Mouse (Mus musculus) spleen, postnatal 4 days (tissue): ENCODE measurements around the gene Cbx7.
"Not testable (repeated sequence)": the region's sequence is repeated elsewhere in the genome, so short reads cannot be mapped to it uniquely, and the experiment has no call there.

Experiments used
- DNase-seq, 2 experiments: peaks; one replicate each; pipeline ENCODE4 v3.0.0; 2022; ENCODE audit warnings: low spot score in 2 of 2

The Cbx7 gene

GRCm38 (mm10) chr15:79927637-79928122 is 43.2 kb downstream of the Cbx7 start:
- DNase-seq = peak; percentile 99

GRCm38 (mm10) chr15:79926856-79927416 is 44.0 kb downstream of the Cbx7 start:
- no peak for DNase-seq

GRCm38 (mm10) chr15:79919787-79920186 is 51.1 kb downstream of the Cbx7 start:
- no peak for DNase-seq

DNA sequence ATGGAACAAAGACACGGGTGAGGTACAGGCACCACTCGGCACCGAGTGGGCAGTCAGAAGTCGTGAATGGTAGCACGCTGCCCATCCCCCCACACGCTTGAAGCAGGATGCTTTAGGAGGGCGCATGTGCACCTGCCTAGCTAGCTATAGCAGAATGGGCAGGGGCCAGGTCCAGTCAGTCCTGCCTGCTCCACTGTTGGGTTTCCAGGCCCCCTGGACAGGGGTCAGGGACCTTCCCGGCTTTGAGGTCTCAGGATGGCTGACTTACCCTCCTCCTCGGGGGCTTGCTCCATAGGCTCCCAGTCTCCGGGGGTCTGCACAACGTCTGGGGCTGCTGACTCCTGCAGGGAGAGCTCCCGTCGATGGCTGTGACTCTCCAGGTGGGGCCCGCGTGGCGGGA is 52.4 kb downstream of the Cbx7 start:
- no peak for DNase-seq

GRCm38 (mm10) chr15:79917111-79917720 is 53.7 kb downstream of the Cbx7 start:
- no peak for DNase-seq

DNA sequence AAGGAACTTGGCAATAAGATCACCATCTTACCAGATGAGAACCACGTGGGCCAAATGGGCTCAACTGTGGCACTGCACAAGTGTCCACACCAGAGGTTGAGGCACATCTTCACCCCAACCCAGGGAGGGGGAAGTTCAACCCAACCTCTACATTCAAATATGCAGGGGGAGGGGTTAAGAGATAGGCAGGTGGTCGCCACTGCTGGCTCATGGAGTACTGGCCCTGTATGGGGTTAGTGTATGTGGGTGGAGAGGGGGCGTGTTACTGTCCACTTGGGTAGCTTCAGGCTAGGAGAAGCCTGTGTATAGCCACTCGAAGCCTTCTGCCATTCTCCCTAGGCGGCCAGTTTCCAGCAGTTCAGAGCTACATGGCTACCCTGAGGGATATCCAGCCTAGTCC is 54.8 kb downstream of the Cbx7 start:
- no peak for DNase-seq

- no peak for DNase-seq
Observed at GRCm38 (mm10) chr15:79914357-79914756, 56.6 kb downstream of the Cbx7 start.

DNA sequence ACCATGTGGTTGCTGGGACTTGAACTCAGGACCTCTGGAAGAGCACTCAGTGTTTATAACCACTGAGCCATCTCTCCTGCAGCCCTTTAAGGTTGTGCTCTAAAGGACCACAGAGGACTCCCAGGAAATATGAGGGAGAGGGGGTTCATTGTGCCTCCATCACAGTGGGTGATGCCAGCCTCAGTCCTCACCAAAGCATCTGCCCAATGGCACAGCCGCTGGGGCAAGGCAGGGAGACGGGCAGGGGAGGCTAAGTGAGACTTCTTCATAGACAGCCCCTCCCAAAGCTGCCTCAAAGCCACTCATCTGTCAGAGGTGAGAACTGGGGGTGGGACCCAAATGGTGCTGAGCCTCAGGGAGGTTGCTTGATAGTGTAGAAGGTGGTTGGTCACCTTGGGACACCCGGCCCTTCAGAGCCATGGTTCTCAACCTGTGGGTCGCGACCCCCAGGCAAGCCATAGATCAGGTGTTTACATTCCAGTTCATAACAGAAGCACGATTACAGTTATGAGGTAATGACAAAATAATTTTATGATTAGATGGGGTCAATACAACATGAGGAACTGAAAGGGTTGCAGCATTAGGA is 57.1 kb downstream of the Cbx7 start:
- no peak for DNase-seq

DNA sequence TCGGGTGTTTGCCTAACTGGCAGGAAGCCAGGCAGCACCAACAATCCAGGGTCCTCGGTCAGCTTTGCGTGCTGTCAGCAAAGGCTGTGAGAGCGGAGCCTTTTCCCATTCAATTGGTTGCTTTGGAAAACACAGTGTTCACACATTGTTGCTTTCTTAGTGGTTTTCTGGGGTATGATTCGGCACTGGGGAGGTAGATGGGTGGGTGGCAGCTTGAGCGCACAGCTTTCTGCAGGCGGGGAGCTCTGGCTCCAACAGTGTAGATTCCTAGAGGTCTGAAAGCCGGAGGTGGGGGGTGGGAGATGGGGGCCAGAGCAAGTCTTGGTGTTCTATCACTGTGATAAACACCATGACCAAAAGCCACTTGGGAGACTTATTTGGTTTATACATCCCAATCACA is 59.6 kb downstream of the Cbx7 start:
- no peak for DNase-seq

DNA sequence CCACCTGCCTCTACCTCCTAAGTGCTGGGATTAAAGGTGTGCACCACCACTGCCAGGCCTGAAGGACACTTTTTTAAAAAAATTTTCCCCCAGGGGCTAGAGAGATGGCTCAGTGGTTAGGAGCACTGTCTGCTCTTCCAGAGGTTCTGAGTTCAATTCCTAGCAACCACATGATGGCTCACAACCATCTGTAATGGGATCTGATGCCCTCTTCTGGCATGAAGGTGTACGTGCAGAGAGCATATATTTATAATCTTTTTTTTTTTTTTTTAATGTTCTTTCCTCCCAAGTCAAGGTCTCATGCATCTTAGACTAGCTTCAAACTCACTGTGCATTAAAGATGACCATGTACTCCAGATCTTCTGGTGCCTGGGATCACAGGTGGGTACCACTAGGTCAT is 60.1 kb downstream of the Cbx7 start:
- not testable (repeated sequence) for DNase-seq

DNA sequence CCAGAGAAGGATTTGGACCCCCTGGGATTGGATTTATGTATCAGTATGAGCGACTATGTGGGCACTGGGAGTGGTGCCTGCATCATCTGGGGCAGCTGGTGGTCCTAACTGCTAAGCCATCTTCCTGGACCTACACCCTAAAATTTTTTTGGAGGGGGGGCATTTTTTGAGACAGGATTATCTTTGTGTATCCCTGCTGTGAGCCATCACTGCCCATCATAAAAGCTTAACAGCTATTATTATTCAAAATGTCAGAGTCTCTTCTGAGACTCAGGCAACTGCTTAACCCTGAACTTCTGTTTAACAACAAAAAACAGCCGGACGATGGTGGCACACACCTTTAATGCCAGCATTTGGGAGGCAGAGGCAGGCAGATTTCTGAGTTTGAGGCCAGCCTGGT is 61.9 kb downstream of the Cbx7 start:
- not testable (repeated sequence) for DNase-seq

DNA sequence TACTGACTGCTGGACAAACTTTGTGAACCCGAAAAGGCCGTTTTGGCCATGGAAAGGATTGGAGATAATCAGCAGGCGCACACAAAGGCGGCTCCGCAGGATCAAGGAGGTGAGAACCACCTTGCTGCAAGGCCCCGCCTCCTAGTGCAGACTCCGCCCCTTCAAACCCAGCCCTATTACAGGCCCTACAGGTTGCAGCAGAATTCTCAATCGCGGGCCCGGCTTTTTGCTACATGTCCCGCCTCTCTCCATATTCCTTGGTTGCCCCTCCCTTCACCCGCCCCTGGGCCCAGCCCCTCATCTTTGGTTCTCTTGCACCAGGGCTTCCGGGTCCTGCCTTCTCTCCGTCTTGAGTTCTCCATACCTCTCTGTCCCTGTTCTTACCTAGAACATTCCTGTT is 64.1 kb downstream of the Cbx7 start:
- DNase-seq = no peak

DNA sequence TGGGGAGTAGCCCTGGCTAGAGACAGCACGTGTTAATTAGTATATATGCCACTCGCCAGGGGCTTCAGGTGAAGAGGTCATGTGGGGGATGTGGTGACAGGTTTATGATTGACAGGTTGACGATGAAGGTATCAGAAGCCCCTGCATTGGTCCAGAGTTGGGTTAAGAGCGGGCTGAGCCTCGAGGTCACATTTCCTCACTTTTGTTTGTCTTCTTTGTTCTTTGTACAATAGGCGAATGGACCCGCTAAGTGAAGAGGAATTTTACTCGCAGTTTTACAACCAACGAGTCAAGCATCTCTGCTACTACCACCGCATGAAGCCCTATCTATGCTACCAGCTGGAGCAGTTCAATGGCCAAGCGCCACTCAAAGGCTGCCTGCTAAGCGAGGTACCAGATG is 65.7 kb downstream of the Cbx7 start:
- no peak for DNase-seq

DNA sequence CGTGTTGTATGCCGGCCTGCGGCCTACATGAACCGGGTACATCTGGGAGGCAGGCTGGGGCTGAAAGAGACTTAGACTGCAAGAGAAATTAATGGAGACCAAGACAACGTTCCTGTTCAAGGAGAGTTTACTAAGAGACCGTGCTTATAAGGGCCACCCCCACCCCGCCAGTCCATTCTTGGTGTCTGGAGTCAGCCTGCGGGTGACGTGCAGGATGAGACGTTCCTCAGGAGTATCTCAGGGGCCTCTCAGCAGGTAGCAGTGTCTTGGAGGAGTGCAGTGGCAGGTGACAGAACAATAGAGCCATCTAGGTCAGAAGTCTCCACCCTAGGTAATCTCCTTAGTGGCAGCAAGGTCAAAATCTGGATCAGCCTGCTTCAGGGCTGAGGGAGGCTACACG is 66.2 kb downstream of the Cbx7 start:
- DNase-seq = not testable (repeated sequence)

GRCm38 (mm10) chr15:79903963-79904362 is 67.0 kb downstream of the Cbx7 start:
- no peak for DNase-seq

GRCm38 (mm10) chr15:79903081-79903480 is 67.8 kb downstream of the Cbx7 start:
- not testable (repeated sequence) for DNase-seq

- no peak for DNase-seq
Observed at GRCm38 (mm10) chr15:79901399-79901798, 69.5 kb downstream of the Cbx7 start.

- DNase-seq = no peak
Observed at GRCm38 (mm10) chr15:79900751-79901150, 70.2 kb downstream of the Cbx7 start.

GRCm38 (mm10) chr15:79899828-79900510 is 71.0 kb downstream of the Cbx7 start:
- DNase-seq = no peak

- no peak for DNase-seq
Observed at GRCm38 (mm10) chr15:79898988-79899387, 71.9 kb downstream of the Cbx7 start.

DNA sequence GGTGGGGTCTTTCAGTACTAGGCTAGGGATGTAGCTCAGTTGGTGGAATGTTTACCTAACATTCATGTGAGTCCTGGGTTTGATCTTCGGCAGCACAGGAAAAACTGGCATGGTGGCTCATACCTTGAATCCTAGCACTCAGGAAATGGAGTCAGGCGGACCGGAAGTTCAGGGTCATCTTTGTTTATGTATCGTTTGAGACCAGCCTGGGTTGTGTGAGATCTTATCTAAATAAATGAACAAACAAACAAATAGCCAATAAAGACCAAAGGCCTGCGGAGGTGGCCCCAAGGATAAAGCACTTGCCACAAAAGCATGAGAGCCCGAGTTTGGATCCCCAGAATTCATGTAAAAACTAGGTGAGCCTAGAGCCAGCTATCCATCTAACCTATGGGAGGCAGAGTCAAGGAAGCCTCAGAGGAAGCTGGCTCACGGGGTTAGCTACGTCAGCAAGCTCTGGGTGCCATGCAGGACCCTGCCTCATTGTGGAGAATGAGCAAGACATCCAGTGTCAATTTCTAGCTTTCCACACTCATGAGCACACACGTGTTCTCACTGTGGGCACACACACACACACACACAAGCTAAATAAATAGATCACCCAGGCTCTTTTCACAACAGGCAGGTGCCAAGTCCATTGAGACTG is 74.7 kb downstream of the Cbx7 start:
- no peak for DNase-seq
